Mouse (Mus musculus) cerebellum, adult 2 months (tissue): ENCODE results near the gene Kcnd3.

ENCODE experiments used
- CTCF ChIP-seq: fragments of 200-500 bp; IDR thresholded peaks from 2 replicates; pipeline ENCODE4 v1.5.1; 2011; ENCODE audit warnings: low read depth, mild to moderate bottlenecking, control low read depth, low read length, moderate library complexity, borderline replicate concordance; ENCODE audit not compliant: insufficient read depth
- POLR2A ChIP-seq: fragments of 200-500 bp; IDR thresholded peaks from 2 replicates; pipeline ENCODE4 v1.6.1; 2011; ENCODE audit warnings: low read length, control low read depth, borderline replicate concordance; ENCODE audit not compliant: insufficient read depth

DNA sequence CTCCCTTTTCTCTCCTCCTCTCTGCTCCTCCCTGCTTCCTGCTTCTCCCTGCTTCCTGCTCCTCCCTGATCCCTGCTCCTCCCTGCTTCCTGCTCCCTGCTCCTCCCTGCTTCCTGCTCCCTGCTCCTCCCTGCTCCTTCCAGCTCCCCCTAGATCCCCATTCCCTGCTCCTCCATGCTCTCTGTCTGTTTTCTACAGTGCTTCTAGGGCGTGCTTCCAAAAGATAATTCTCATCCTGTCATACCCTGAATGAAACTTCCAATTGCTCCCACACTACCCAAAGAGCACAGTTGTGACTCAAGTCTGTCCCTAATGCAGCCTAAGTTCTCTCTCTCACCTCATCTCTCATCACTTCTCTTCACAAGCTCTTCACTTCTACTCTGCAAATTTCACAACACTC lies 119.8 kb downstream of the Kcnd3 start:
- TF ChIP-seq CTCF, result no peak
- no peak for TF ChIP-seq POLR2A
